Mouse (Mus musculus): ENCODE data around the gene Fam71e2.
A peak's percentile ranks its signal among the peaks of the same experiment; 100 is the strongest.

Gene Fam71e2

GRCm38 (mm10) chr7:4777851-4778637, 6.9 kb upstream of the Fam71e2 start:
- no peak for DNase-seq (ENCODE audit: low spot score)

- no peak for DNase-seq (ENCODE audit: low spot score)
Measured at GRCm38 (mm10) chr7:4776861-4777830, 6.0 kb upstream of the Fam71e2 start.

- no peak for DNase-seq (ENCODE audit: low spot score)
Measured at GRCm38 (mm10) chr7:4776131-4776530, 5.0 kb upstream of the Fam71e2 start.

- no peak for DNase-seq (ENCODE audit: low spot score)
Measured at GRCm38 (mm10) chr7:4764946-4765710, 6.0 kb downstream of the Fam71e2 start.

- no peak for DNase-seq (ENCODE audit: low spot score)
Measured at GRCm38 (mm10) chr7:4759670-4760069, 11.4 kb downstream of the Fam71e2 start.

- DNase-seq (ENCODE audit: low spot score), result no peak
Measured at GRCm38 (mm10) chr7:4752821-4753570, 18.1 kb downstream of the Fam71e2 start, which contains the start of gene Cox6b2. Cox6b2 (minus strand) TSS chr7:4753094.

- DNase-seq (ENCODE audit: low spot score), result no peak
Measured at GRCm38 (mm10) chr7:4751971-4752820, 18.9 kb downstream of the Fam71e2 start.

- no peak for DNase-seq (ENCODE audit: low spot score)
Measured at GRCm38 (mm10) chr7:4749169-4749568, 21.9 kb downstream of the Fam71e2 start.

GRCm38 (mm10) chr7:4748321-4748720, 22.8 kb downstream of the Fam71e2 start:
- DNase-seq (ENCODE audit: low spot score), result no peak

GRCm38 (mm10) chr7:4747156-4747899, 23.8 kb downstream of the Fam71e2 start:
- DNase-seq (ENCODE audit: low spot score), result no peak

- no peak for DNase-seq (ENCODE audit: low spot score)
Measured at GRCm38 (mm10) chr7:4746326-4746980, 24.6 kb downstream of the Fam71e2 start.

- no peak for DNase-seq (ENCODE audit: low spot score)
Measured at GRCm38 (mm10) chr7:4744886-4745285, 26.2 kb downstream of the Fam71e2 start.

GRCm38 (mm10) chr7:4743354-4743753, 27.7 kb downstream of the Fam71e2 start:
- no peak for DNase-seq (ENCODE audit: low spot score)

GRCm38 (mm10) chr7:4742482-4742819, 28.7 kb downstream of the Fam71e2 start:
- DNase-seq (ENCODE audit: low spot score), result no peak

- no peak for DNase-seq (ENCODE audit: low spot score)
Measured at GRCm38 (mm10) chr7:4741672-4742481, 29.2 kb downstream of the Fam71e2 start.

- no peak for DNase-seq (ENCODE audit: low spot score)
Measured at GRCm38 (mm10) chr7:4741151-4741550, 30.0 kb downstream of the Fam71e2 start.

GRCm38 (mm10) chr7:4740309-4740727, 30.8 kb downstream of the Fam71e2 start:
- no peak for DNase-seq (ENCODE audit: low spot score)

- peak; percentile 94 for DNase-seq (ENCODE audit: low spot score)
Measured at GRCm38 (mm10) chr7:4739544-4740275, 31.4 kb downstream of the Fam71e2 start, which contains the start of gene Kmt5c. Kmt5c (plus strand) TSS chr7:4740115.

Data from urinary bladder, postnatal 10 days (tissue).